Mouse (Mus musculus): Measurements from ENCODE around the gene Zfp579.

GRCm38 (mm10) chr7:4995268-4996002 lies 523 bp downstream of the Zfp579 start:
- TF ChIP-seq POLR2A (IDR thresholded peaks at IDR 0.05; ENCODE audit: insufficient read length, low read depth) (no peak), USF1 (IDR thresholded peaks at IDR 0.05; ENCODE audit: low read depth) (no peak), MYOD1 (IDR thresholded peaks at IDR 0.05; ENCODE audit: control insufficient read depth in 1 of 3, insufficient read length in 2 of 3, low read depth in 2 of 3) (no peak), CEBPB (IDR thresholded peaks at IDR 0.05; ENCODE audit: insufficient read depth, poor library complexity, severe bottlenecking) (no peak), POLR2AphosphoS2 (IDR thresholded peaks at IDR 0.05; ENCODE audit: insufficient read length, low read depth) (no peak)
